Mouse (Mus musculus) ES-CJ7 (cell line): ENCODE measurements at regions not wholly inside any gene's neighbourhood (a gene's known extent, or its start where the extent isn't known, plus 50 kb on each side); places are given as distances from the start of the nearest gene placed in this dataset.

ENCODE experiments used
- DNase-seq: peaks from one replicate; pipeline ENCODE4 v3.0.0; 2011; ENCODE audit warnings: low read depth, low spot score

DNA sequence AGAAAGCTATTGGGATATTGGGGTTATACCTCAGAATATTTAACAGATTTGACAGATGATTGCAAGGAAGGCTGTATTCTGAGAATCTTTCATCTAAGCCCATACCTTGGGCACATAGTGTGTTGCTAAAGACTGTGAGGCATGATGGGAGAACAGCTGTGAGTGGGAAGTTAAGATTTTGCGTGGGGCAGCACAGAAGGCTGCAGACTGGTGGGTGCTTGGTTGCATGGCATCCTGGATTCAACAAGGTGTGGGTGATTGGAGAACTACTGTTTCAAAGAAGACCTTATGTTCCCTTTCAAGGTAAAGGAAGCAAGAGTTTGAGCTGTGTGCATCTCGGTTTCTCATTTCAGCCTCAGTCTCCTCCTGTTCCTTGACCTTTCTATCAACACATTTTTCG is 584.8 kb downstream of the Sh2d4b start:
- DNase-seq: no peak

- DNase-seq: no peak
These were observed 613.9 kb downstream of the Sh2d4b start for GRCm38 (mm10) chr14:40279194-40279593.

- peak; percentile 4 for DNase-seq
These were observed 617.7 kb downstream of the Sh2d4b start for GRCm38 (mm10) chr14:40275331-40275730.

- DNase-seq: no peak
These were observed 631.4 kb downstream of the Sh2d4b start for GRCm38 (mm10) chr14:40261646-40262045.

GRCm38 (mm10) chr14:40232084-40232483 is 661.0 kb downstream of the Sh2d4b start:
- peak; percentile 87 for DNase-seq

GRCm38 (mm10) chr14:40224331-40224730 is 668.7 kb downstream of the Sh2d4b start:
- no peak for DNase-seq
